Mouse (Mus musculus) kidney, postnatal 0 days (tissue): ENCODE measurements around the gene Ptgr1. TPM values are rescaled to one million over a fixed set of nuclear protein-coding genes. Genes with fewer than 3 reads are reported as not detected.

Source experiments
- ATAC-seq: fragments of 200-750 bp; cut with Nextera tagmentation; replicated peaks from 2 replicates; pipeline ENCODE4 v1.8.0; 2017; ENCODE audit warnings: low read depth, moderate number of reproducible peaks, moderate TSS enrichment, moderate library complexity; ENCODE audit not compliant: low FRiP score
- DNase-seq: peaks from one replicate; pipeline ENCODE4 v3.0.0-alpha.2; 2016; ENCODE audit warnings: low spot score
- H3K27ac ChIP-seq: fragments of 300-500 bp; sonication (generic); 2 replicates; pipeline ENCODE4 v1.5.1; 2014; ENCODE audit warnings: mild to moderate bottlenecking
- H3K27me3 ChIP-seq: fragments of 300-500 bp; sonication (generic); 2 replicates; pipeline ENCODE4 v1.6.1; 2014; ENCODE audit warnings: low read length, mixed read lengths; ENCODE audit not compliant: insufficient read depth
- H3K36me3 ChIP-seq: fragments of 300-500 bp; sonication (generic); 2 replicates; pipeline ENCODE4 v1.6.1; 2014; ENCODE audit warnings: low read length, mixed read lengths; ENCODE audit not compliant: insufficient read depth
- H3K4me1 ChIP-seq: fragments of 300-500 bp; sonication (generic); replicated peaks from 2 replicates; pipeline ENCODE4 v1.6.1; 2014; ENCODE audit warnings: antibody characterized with exemption, low read length, mixed read lengths; ENCODE audit not compliant: insufficient read depth
- H3K4me2 ChIP-seq: fragments of 300-500 bp; sonication (generic); 2 replicates; pipeline ENCODE4 v1.6.1; 2014; ENCODE audit warnings: mild to moderate bottlenecking, low read length, moderate library complexity, mixed read lengths
- H3K4me3 ChIP-seq: fragments of 300-500 bp; sonication (generic); replicated peaks from 2 replicates; pipeline ENCODE4 v1.5.1; 2014; ENCODE audit warnings: low read depth, low read length
- H3K9ac ChIP-seq: fragments of 300-500 bp; sonication (generic); 2 replicates; pipeline ENCODE4 v1.6.1; 2014; ENCODE audit warnings: low read depth, low read length
- H3K9me3 ChIP-seq: fragments of 300-500 bp; sonication (generic); replicated peaks from 2 replicates; pipeline ENCODE4 v1.6.1; 2016; ENCODE audit warnings: low read length, inconsistent platforms, mixed read lengths
- CTCF ChIP-seq: IDR thresholded peaks from 2 replicates; pipeline ENCODE4 v1.5.1; 2016; ENCODE audit warnings: antibody characterized with exemption, low read depth, mild to moderate bottlenecking, moderate library complexity
- WGBS: fragments of 180-500 bp; shearing (Covaris S2); extraction: QIAGEN DNeasy Blood & Tissue Kit; methylation state at CpG from one replicate; pipeline ENCODE4 v1.1.7; 2014; 5-methylcytosine and 5-hydroxymethylcytosine counted together
- polyA plus RNA-seq: library from polyadenylated mRNA; unstranded; fragments of >200 nt; fragmentation: Nextera tagmentation; extraction: Ambion mirVana; gene quantifications from 2 replicates; pipeline ENCODE4 v1.2.1, GENCODE M21; 2015

Ptgr1 gene
- polyA plus RNA-seq, 1 experiment from 2014 or later, result 20.6 TPM

DNA sequence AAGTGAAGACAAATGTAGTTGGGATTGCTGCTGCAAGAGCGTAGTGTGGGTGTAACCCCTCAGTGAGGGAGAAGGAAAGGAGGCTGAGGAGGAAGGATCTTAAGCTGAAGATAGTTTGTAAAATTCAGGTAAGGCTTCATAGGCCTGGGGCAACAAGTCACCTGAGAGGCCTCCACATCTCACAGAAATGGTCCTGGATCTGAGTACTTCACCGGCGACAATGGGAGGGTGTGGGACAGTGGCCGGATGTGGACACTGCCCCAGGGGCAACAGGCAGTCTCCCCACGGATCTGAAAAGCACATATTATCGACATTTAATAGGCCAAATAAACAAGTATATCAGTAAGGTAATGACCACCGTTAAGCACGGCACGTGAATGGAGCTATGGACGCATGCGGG lies 34.3 kb downstream of the Ptgr1 start:
- Histone ChIP-seq H3K9ac (no peak overlapping the region), H3K27me3 (no peaks in the 10 kb centered on the region), H3K4me3 (no peak overlapping the region), H3K4me2 (no peak overlapping the region), H3K4me1 (no peaks in the 10 kb centered on the region), H3K9me3 (no peaks in the 10 kb centered on the region), H3K36me3 (no peaks in the 10 kb centered on the region), H3K27ac (no peak overlapping the region)
- ATAC-seq (no peak), DNase-seq (no peak)
- TF ChIP-seq CTCF, result no peak
- WGBS, result 91% methylated on average over 11 of the region's 11 CpGs

DNA sequence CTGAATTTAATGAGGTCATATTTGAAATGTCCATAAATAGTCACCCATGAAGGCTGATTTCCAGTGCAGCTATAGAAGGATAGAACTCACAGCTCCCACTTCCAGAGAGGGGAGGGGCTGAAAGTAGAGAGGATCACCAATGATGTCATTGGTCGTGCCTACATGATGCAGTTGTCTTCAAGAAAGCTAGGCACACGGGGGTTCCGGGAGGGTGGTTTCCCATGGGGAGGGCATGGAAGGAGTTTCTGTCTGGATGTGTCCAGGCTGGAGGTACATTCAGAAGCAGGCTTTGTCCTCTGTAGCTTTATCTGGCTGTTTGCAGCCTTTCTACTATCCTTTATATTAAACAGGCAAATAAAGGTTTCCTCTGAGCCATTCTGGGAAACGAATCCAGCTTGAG lies 38.5 kb downstream of the Ptgr1 start:
- H3K4me3 ChIP-seq, result no peak overlapping the region
- 84% methylated on average over 4 of the region's 4 CpGs for WGBS
- H3K36me3 ChIP-seq, result no peaks in the 10 kb centered on the region
- H3K4me1 ChIP-seq, result no peaks in the 10 kb centered on the region
- no peak overlapping the region for H3K27ac ChIP-seq
- DNase-seq (no peak), ATAC-seq (no peak)
- no peaks in the 10 kb centered on the region for H3K27me3 ChIP-seq
- no peak for TF ChIP-seq CTCF
- H3K4me2 ChIP-seq, result no peak overlapping the region
- no peak overlapping the region for H3K9ac ChIP-seq
- no peaks in the 10 kb centered on the region for H3K9me3 ChIP-seq

DNA sequence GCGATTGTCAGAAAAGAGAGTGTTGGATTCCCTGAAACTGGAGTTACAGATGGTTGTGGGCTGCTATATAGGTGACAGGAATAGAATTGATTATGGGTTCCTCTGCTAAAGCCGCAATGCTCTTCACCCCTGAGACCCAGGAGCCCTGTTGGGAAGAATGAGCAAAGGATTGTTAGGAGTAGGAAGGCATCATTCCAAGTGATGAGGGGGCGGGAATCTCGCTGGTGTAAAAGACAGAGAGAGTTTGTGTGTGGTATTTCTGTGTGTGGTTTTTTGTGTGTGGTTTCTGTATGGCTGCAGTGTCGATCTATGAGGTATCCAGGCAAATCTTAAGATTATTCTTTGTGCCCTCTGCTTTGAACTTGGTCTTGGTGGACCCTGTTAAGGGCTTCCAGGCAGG lies 42.2 kb downstream of the Ptgr1 start:
- ATAC-seq, result no peak
- H3K9ac ChIP-seq, result no peak overlapping the region
- no peak for TF ChIP-seq CTCF
- WGBS, result 47% methylated on average over 5 of the region's 5 CpGs
- DNase-seq, result no peak
- H3K27me3 ChIP-seq, result no peaks in the 10 kb centered on the region
- no peak overlapping the region for H3K27ac ChIP-seq
- H3K4me3 ChIP-seq, result no peak overlapping the region
- no peaks in the 10 kb centered on the region for H3K9me3 ChIP-seq
- no peak overlapping the region for H3K4me2 ChIP-seq
- H3K4me1 ChIP-seq, result no peaks in the 10 kb centered on the region
- no peaks in the 10 kb centered on the region for H3K36me3 ChIP-seq

DNA sequence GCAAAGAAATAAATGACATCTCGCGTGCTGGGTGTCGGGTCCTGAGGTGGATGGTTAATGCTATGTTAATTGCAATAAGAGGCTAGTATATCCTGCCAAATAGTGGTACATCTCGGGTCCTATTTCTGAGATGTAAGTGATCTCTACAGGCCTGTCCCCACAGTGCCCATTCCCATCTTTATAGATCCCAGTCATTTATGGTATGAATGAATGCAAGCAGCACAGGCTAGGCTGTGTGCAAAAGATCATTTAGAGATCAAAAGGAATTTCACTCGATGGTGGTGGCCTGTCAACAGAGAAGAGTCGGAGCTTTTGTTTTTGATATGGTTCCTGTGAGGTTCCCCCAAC lies 42.7 kb downstream of the Ptgr1 start:
- 14% methylated on average over 6 of the region's 6 CpGs for WGBS
- H3K36me3 ChIP-seq, result no peaks in the 10 kb centered on the region
- no peak for ATAC-seq

DNA sequence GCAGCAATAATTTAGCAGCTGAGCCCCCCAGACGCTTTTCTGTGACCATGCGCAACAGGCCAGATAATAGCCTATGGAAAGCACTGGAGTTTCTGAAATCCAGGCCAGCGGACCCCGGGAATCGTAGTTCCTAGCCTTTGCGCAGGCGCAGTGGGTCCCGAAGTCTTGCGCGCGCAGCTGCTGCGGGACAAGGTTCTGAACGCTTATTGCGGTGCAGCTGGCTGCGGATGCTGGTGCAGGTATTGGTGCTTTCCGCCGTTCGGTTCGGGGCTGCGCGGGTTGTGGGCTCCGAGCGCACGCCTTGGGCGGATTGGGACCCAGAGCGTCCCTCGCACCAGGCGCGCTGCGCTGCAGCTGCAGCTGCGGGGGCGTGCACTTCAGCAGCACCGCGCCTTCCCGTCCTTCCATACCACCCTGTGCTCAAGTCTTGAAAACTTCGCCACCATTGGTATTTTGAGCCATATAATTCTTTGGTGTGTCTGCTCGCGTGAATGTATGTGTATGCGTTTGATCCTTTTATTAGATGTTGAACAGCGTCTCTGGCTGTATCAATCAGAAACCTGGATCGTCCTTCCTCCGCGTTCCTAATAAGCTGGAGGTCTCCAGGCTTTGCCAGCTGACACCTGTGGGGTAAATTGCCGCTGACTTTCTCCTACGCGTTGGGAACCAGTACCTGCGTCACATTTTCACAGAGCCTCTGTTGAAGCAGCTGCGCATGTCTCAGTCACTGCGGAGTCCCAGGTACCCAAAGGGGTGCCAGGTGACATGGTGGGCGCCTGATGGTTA lies 43.3 kb downstream of the Ptgr1 start, which contains the start of gene Zkscan16:
Gene Zkscan16 (plus strand): TSS at position 209 of the 786 bp plus-strand sequence.
- DNase-seq (peak; percentile 92), ATAC-seq (peak; percentile 68; the same call in 1 of the 2 replicates)
- H3K4me2 ChIP-seq, result peak within 1 kb of the TSS; percentile 94
- peak within 1 kb of the TSS; percentile 54 for H3K9ac ChIP-seq
- H3K27me3 ChIP-seq, result no peaks in the 10 kb centered on the region
- H3K9me3 ChIP-seq, result no peaks in the 10 kb centered on the region
- under 1% methylated on average over 50 of the region's 50 CpGs for WGBS
- H3K4me3 ChIP-seq, result peak within 1 kb of the TSS; percentile 74
- H3K4me1 ChIP-seq, result no peaks in the 10 kb centered on the region
- H3K27ac ChIP-seq, result no peak within 1 kb of the TSS
- no peaks in the 10 kb centered on the region for H3K36me3 ChIP-seq
- TF ChIP-seq CTCF, result no peak

More for the DNA sequence above, 42.7 kb downstream of the Ptgr1 start:
- Histone ChIP-seq H3K9ac (no peak overlapping the region), H3K27ac (no peak overlapping the region), H3K4me2 (peak overlapping the region; percentile 94), H3K27me3 (no peaks in the 10 kb centered on the region), H3K4me1 (no peaks in the 10 kb centered on the region), H3K9me3 (no peaks in the 10 kb centered on the region), H3K4me3 (peak overlapping the region; percentile 74)
- TF ChIP-seq CTCF, result no peak
- no peak for DNase-seq

DNA sequence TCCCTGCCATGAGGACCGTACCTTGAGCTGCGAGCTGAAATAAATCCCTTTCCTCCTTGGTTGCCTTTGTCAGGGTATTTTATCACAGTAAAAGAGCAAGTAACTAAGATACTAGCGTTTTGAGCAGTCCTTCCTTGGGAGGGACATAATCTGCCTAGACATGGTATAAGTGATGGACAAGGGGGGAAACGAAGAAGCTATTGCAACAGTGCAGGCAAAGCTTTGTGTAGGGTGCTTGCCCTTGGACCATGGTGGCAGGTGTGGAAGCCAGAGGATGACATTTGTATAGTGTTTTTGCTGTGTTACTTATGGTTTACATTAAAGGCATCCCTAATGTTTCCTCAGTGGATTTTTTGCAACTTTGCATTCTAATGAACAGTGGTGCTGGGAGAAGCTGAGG lies 44.0 kb downstream of the Ptgr1 start:
- WGBS, result 85% methylated on average over 4 of the region's 4 CpGs
- no peak for ATAC-seq

GRCm38 (mm10) chr4:58941638-58942037 lies 45.3 kb downstream of the Ptgr1 start:
- ATAC-seq (no peak), DNase-seq (no peak)
- Histone ChIP-seq H3K4me3 (no peak overlapping the region), H3K4me2 (no peak overlapping the region), H3K27ac (no peak overlapping the region), H3K9me3 (no peaks in the 10 kb centered on the region), H3K36me3 (no peaks in the 10 kb centered on the region), H3K27me3 (no peaks in the 10 kb centered on the region), H3K4me1 (no peaks in the 10 kb centered on the region), H3K9ac (no peak overlapping the region)
- TF ChIP-seq CTCF, result no peak

More for the DNA sequence above, 44.0 kb downstream of the Ptgr1 start:
- Histone ChIP-seq H3K27me3 (no peaks in the 10 kb centered on the region), H3K4me1 (no peaks in the 10 kb centered on the region), H3K36me3 (no peaks in the 10 kb centered on the region), H3K4me3 (peak overlapping the region; percentile 74), H3K27ac (no peak overlapping the region), H3K9ac (peak overlapping the region; percentile 54), H3K4me2 (peak overlapping the region; percentile 94), H3K9me3 (no peaks in the 10 kb centered on the region)
- no peak for TF ChIP-seq CTCF
- no peak for DNase-seq
